Mouse (Mus musculus): ENCODE data around the gene Efhc1. TPM values are rescaled to one million over a fixed set of nuclear protein-coding genes. Genes with fewer than 3 reads are reported as not detected.

The Efhc1 gene
- total and polyA plus RNA-seq, 3 experiments = not detected

DNA sequence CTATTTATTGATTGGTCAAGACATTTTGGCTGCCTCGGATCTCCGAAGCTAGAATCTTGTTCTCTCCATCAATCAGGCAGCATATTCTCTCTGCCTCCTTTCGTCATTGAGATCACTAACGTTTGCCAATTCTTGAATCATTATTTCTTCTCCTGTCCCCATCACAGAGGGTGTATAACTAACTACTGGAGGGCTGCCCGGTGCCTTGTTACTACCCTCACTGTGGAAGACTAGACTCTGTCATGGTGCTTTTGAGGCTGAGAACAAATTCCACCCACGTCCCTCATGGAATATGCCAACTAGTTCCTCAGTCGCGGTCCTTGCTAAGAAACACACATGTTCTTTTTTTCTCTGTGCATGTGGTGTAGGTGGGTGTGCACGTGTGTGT lies 45.3 kb upstream of the Efhc1 start:
- DNase-seq (ENCODE audit: extremely low read depth) = no peak
- no peak overlapping the region for H3K4me2 ChIP-seq (ENCODE audit: insufficient read depth, low read depth, poor library complexity, severe bottlenecking)
- no peaks in the 10 kb centered on the region for H3K9me3 ChIP-seq (replicated peaks; ENCODE audit: low read length)
- no peak overlapping the region for H3K27ac ChIP-seq (ENCODE audit: insufficient read depth, low read depth)
- H3K79me2 ChIP-seq (replicated peaks; ENCODE audit: control insufficient read depth, extremely low read depth, insufficient read depth, poor library complexity, severe bottlenecking) = no peaks in the 10 kb centered on the region
- no peaks in the 10 kb centered on the region for H3K4me1 ChIP-seq (ENCODE audit: control insufficient read depth in 1 of 2, insufficient read depth in 2 of 2)
- dilution Hi-C loops (cut with MboI; ENCODE audit: extremely low pct_ligation_motif_present, extremely low pct_unique_long_range_greater_than_20kb, low sequenced_read_pairs) = no loop called here
- TF ChIP-seq E2F4 (IDR thresholded peaks at IDR 0.05; ENCODE audit: insufficient replicate concordance, low read depth, low read length) = no peak
- TF ChIP-seq MYC (IDR thresholded peaks at IDR 0.05; ENCODE audit: low read depth, low read length) = no peak
- no peak for TF ChIP-seq POLR2AphosphoS2 (IDR thresholded peaks at IDR 0.05; ENCODE audit: low read depth, low read length)
- no peak for TF ChIP-seq ETS1 (conservative IDR thresholded peaks at IDR 0.05; ENCODE audit: low read depth, low read length)
- TF ChIP-seq SMC3 (IDR thresholded peaks at IDR 0.05; ENCODE audit: low read depth, low read length) = no peak
- TF ChIP-seq CHD2 (IDR thresholded peaks at IDR 0.05; ENCODE audit: low read length) = no peak
- TF ChIP-seq BHLHE40 (IDR thresholded peaks at IDR 0.05; ENCODE audit: low read depth, low read length) = no peak
- TF ChIP-seq JUND (conservative IDR thresholded peaks at IDR 0.05; ENCODE audit: low read depth, low read length) = no peak
- TF ChIP-seq ZNF384 (IDR thresholded peaks at IDR 0.05; ENCODE audit: low read depth, low read length) = no peak
- TF ChIP-seq NELFE (IDR thresholded peaks at IDR 0.05; ENCODE audit: low read depth, low read length) = no peak
- no peak for TF ChIP-seq UBTF (IDR thresholded peaks at IDR 0.05; ENCODE audit: low read depth, low read length)
- TF ChIP-seq HCFC1 (IDR thresholded peaks at IDR 0.05; ENCODE audit: low read depth, low read length) = no peak
- no peak for TF ChIP-seq RAD21 (IDR thresholded peaks at IDR 0.05; ENCODE audit: low read depth, low read length)
- no peak for TF ChIP-seq RCOR1 (conservative IDR thresholded peaks at IDR 0.05; ENCODE audit: low read depth, low read length)
- no peak for TF ChIP-seq CTCF (conservative IDR thresholded peaks at IDR 0.05 in 1 of 2, IDR thresholded peaks at IDR 0.05 in 1 of 2; ENCODE audit: low read depth in 2 of 2, low read length in 2 of 2)
- H3K27me3 ChIP-seq (replicated peaks) = no peaks in the 10 kb centered on the region
- H3K36me3 ChIP-seq (replicated peaks in 1 of 2; ENCODE audit: control insufficient read depth in 1 of 2, insufficient read depth in 1 of 2, low read length in 1 of 2) = no peaks in the 10 kb centered on the region
- no peak overlapping the region for H3K9ac ChIP-seq (ENCODE audit: insufficient read depth, low read depth)
- H3K4me3 ChIP-seq (replicated peaks in 1 of 3; ENCODE audit: low read depth in 2 of 3, low read length in 2 of 3, poor library complexity in 1 of 3) = no peak overlapping the region
- in situ Hi-C loops (cut with MboI; ENCODE audit: low pct_ligation_motif_present, low pct_unique_long_range_greater_than_20kb, low sequenced_read_pairs) = no loop called here

- Histone ChIP-seq H3K4me3 (replicated peaks in 1 of 3; ENCODE audit: low read depth in 2 of 3, low read length in 2 of 3, poor library complexity in 1 of 3) (no peak overlapping the region), H3K4me1 (ENCODE audit: control insufficient read depth in 1 of 2, insufficient read depth in 2 of 2) (peaks cover 0 to 19% of the 10 kb centered on the region in 2 experiments; a peak in 2 of 4 replicates), H3K27me3 (replicated peaks) (no peaks in the 10 kb centered on the region), H3K36me3 (replicated peaks in 1 of 2; ENCODE audit: control insufficient read depth in 1 of 2, insufficient read depth in 1 of 2, low read length in 1 of 2) (no peaks in the 10 kb centered on the region), H3K9ac (ENCODE audit: insufficient read depth, low read depth) (no peak overlapping the region), H3K9me3 (replicated peaks; ENCODE audit: low read length) (no peaks in the 10 kb centered on the region), H3K27ac (ENCODE audit: insufficient read depth, low read depth) (no peak overlapping the region), H3K79me2 (replicated peaks; ENCODE audit: control insufficient read depth, extremely low read depth, insufficient read depth, poor library complexity, severe bottlenecking) (no peaks in the 10 kb centered on the region), H3K4me2 (ENCODE audit: insufficient read depth, low read depth, poor library complexity, severe bottlenecking) (no peak overlapping the region)
- no peak for DNase-seq (ENCODE audit: extremely low read depth)
- in situ Hi-C loops (cut with MboI; ENCODE audit: low pct_ligation_motif_present, low pct_unique_long_range_greater_than_20kb, low sequenced_read_pairs) (no loop called here), dilution Hi-C loops (cut with MboI; ENCODE audit: extremely low pct_ligation_motif_present, extremely low pct_unique_long_range_greater_than_20kb, low sequenced_read_pairs) (no loop called here)
- TF ChIP-seq MAZ (IDR thresholded peaks at IDR 0.05; ENCODE audit: low read depth, low read length) (no peak), JUND (conservative IDR thresholded peaks at IDR 0.05; ENCODE audit: low read depth, low read length) (no peak), CHD1 (IDR thresholded peaks at IDR 0.05; ENCODE audit: low read depth, low read length) (no peak), MEF2A (IDR thresholded peaks at IDR 0.05; ENCODE audit: borderline replicate concordance, low read depth, low read length) (no peak), MAFK (IDR thresholded peaks at IDR 0.05; ENCODE audit: insufficient replicate concordance, low read length) (no peak), CTCF (conservative IDR thresholded peaks at IDR 0.05 in 1 of 2, IDR thresholded peaks at IDR 0.05 in 1 of 2; ENCODE audit: low read depth in 2 of 2, low read length in 2 of 2) (no peak), POLR2AphosphoS2 (IDR thresholded peaks at IDR 0.05; ENCODE audit: low read depth, low read length) (no peak), ETS1 (conservative IDR thresholded peaks at IDR 0.05; ENCODE audit: low read depth, low read length) (no peak), ZKSCAN1 (IDR thresholded peaks at IDR 0.05; ENCODE audit: borderline replicate concordance, low read depth, low read length) (no peak), TCF12 (IDR thresholded peaks at IDR 0.05; ENCODE audit: low read depth, low read length) (no peak), PAX5 (IDR thresholded peaks at IDR 0.05; ENCODE audit: low read length) (no peak), USF1 (IDR thresholded peaks at IDR 0.05; ENCODE audit: low read depth, low read length) (no peak), EP300 (IDR thresholded peaks at IDR 0.05; ENCODE audit: low read length) (no peak), NELFE (IDR thresholded peaks at IDR 0.05; ENCODE audit: low read depth, low read length) (no peak), BHLHE40 (IDR thresholded peaks at IDR 0.05; ENCODE audit: low read depth, low read length) (no peak), JUN (IDR thresholded peaks at IDR 0.05; ENCODE audit: insufficient read depth, low read depth, low read length) (no peak), MYC (IDR thresholded peaks at IDR 0.05; ENCODE audit: low read depth, low read length) (no peak), POLR2A (IDR thresholded peaks at IDR 0.05; ENCODE audit: low read depth, low read length) (no peak)
These were observed 42.9 kb upstream of the Efhc1 start for GRCm38 (mm10) chr1:20908541-20908940.
